Mouse (Mus musculus): ENCODE data around the gene Bbc3. TPM values are rescaled to one million over a fixed set of nuclear protein-coding genes. Genes with fewer than 3 reads are reported as not detected.

Gene Bbc3
- polyA plus RNA-seq, 1 experiment = 34.6 TPM

- Histone ChIP-seq H3ac (ENCODE audit: control insufficient read depth, insufficient read length) (no peak overlapping the region), H3K4me3 (no peak overlapping the region), H3K27me3 (ENCODE audit: control insufficient read depth, insufficient read depth, insufficient read length) (no peaks in the 10 kb centered on the region), H3K36me3 (ENCODE audit: control insufficient read depth, insufficient read depth) (peaks cover 12% of the 10 kb centered on the region), H3K4me2 (ENCODE audit: low read depth) (no peak overlapping the region), H3K79me2 (ENCODE audit: control insufficient read depth, insufficient read depth) (peaks cover 12% of the 10 kb centered on the region)
- TF ChIP-seq CEBPB (IDR thresholded peaks at IDR 0.05; ENCODE audit: insufficient read depth, poor library complexity, severe bottlenecking) (no peak), POLR2AphosphoS2 (IDR thresholded peaks at IDR 0.05; ENCODE audit: insufficient read length, low read depth) (no peak), MYOG (IDR thresholded peaks at IDR 0.05; ENCODE audit: control insufficient read depth in 1 of 3, insufficient read depth in 1 of 3, insufficient read length in 2 of 3, low read depth in 2 of 3) (no peak), MAX (IDR thresholded peaks at IDR 0.05; ENCODE audit: low read depth) (no peak), USF1 (IDR thresholded peaks at IDR 0.05; ENCODE audit: low read depth) (no peak), MYOD1 (IDR thresholded peaks at IDR 0.05; ENCODE audit: control insufficient read depth in 1 of 3, insufficient read length in 2 of 3, low read depth in 2 of 3) (no peak), POLR2A (IDR thresholded peaks at IDR 0.05; ENCODE audit: insufficient read length, low read depth) (no peak), REST (IDR thresholded peaks at IDR 0.05; ENCODE audit: insufficient read depth, insufficient read length) (no peak), TCF3 (IDR thresholded peaks at IDR 0.05; ENCODE audit: insufficient read length, low read depth) (no peak)
Observed at GRCm38 (mm10) chr7:16319216-16319615, 11.0 kb downstream of the Bbc3 start.

GRCm38 (mm10) chr7:16320479-16320878 is 12.3 kb downstream of the Bbc3 start:
- TF ChIP-seq TCF12 (IDR thresholded peaks at IDR 0.05; ENCODE audit: insufficient read depth, poor library complexity, severe bottlenecking) (no peak), USF1 (IDR thresholded peaks at IDR 0.05; ENCODE audit: low read depth) (no peak), REST (IDR thresholded peaks at IDR 0.05; ENCODE audit: insufficient read depth, insufficient read length) (no peak), SRF (IDR thresholded peaks at IDR 0.05; ENCODE audit: control insufficient read depth, insufficient read length, low read depth) (no peak), MYOD1 (IDR thresholded peaks at IDR 0.05; ENCODE audit: control insufficient read depth in 1 of 3, insufficient read length in 2 of 3, low read depth in 2 of 3) (no peak), MYOG (IDR thresholded peaks at IDR 0.05; ENCODE audit: control insufficient read depth in 1 of 3, insufficient read depth in 1 of 3, insufficient read length in 2 of 3, low read depth in 2 of 3) (no peak), E2F4 (IDR thresholded peaks at IDR 0.05; ENCODE audit: insufficient read depth) (no peak), MAX (IDR thresholded peaks at IDR 0.05; ENCODE audit: low read depth) (no peak), CEBPB (IDR thresholded peaks at IDR 0.05; ENCODE audit: insufficient read depth, poor library complexity, severe bottlenecking) (no peak), POLR2AphosphoS2 (IDR thresholded peaks at IDR 0.05; ENCODE audit: insufficient read length, low read depth) (no peak), TCF3 (IDR thresholded peaks at IDR 0.05; ENCODE audit: insufficient read length, low read depth) (no peak), POLR2A (IDR thresholded peaks at IDR 0.05; ENCODE audit: insufficient read length, low read depth) (no peak)
- H3ac ChIP-seq (ENCODE audit: control insufficient read depth, insufficient read length) = no peak overlapping the region
- no peaks in the 10 kb centered on the region for H3K27me3 ChIP-seq (ENCODE audit: control insufficient read depth, insufficient read depth, insufficient read length)
- H3K36me3 ChIP-seq (ENCODE audit: control insufficient read depth, insufficient read depth) = peaks cover 12% of the 10 kb centered on the region
- no peak overlapping the region for H3K4me2 ChIP-seq (ENCODE audit: low read depth)
- H3K79me2 ChIP-seq (ENCODE audit: control insufficient read depth, insufficient read depth) = peaks cover 2% of the 10 kb centered on the region
- no peak overlapping the region for H3K4me3 ChIP-seq

GRCm38 (mm10) chr7:16324661-16325060 is 16.5 kb downstream of the Bbc3 start:
- no peak for TF ChIP-seq TCF12 (IDR thresholded peaks at IDR 0.05; ENCODE audit: insufficient read depth, poor library complexity, severe bottlenecking)
- TF ChIP-seq POLR2AphosphoS2 (IDR thresholded peaks at IDR 0.05; ENCODE audit: insufficient read length, low read depth) = no peak
- TF ChIP-seq MAX (IDR thresholded peaks at IDR 0.05; ENCODE audit: low read depth) = no peak
- no peak for TF ChIP-seq POLR2A (IDR thresholded peaks at IDR 0.05; ENCODE audit: insufficient read length, low read depth)
- TF ChIP-seq USF1 (IDR thresholded peaks at IDR 0.05; ENCODE audit: low read depth) = no peak
- no peak for TF ChIP-seq SRF (IDR thresholded peaks at IDR 0.05; ENCODE audit: control insufficient read depth, insufficient read length, low read depth)
- no peak overlapping the region for H3ac ChIP-seq (ENCODE audit: control insufficient read depth, insufficient read length)
- no peaks in the 10 kb centered on the region for H3K79me2 ChIP-seq (ENCODE audit: control insufficient read depth, insufficient read depth)
- no peak overlapping the region for H3K4me3 ChIP-seq
- no peak overlapping the region for H3K4me2 ChIP-seq (ENCODE audit: low read depth)
- H3K27me3 ChIP-seq (ENCODE audit: control insufficient read depth, insufficient read depth, insufficient read length) = no peaks in the 10 kb centered on the region
- peaks cover 8% of the 10 kb centered on the region for H3K36me3 ChIP-seq (ENCODE audit: control insufficient read depth, insufficient read depth)

- Histone ChIP-seq H3ac (ENCODE audit: control insufficient read depth, insufficient read length) (no peak overlapping the region), H3K79me2 (ENCODE audit: control insufficient read depth, insufficient read depth) (no peaks in the 10 kb centered on the region), H3K36me3 (ENCODE audit: control insufficient read depth, insufficient read depth) (peaks cover 14% of the 10 kb centered on the region), H3K4me2 (ENCODE audit: low read depth) (peak overlapping the region; percentile 66), H3K27me3 (ENCODE audit: control insufficient read depth, insufficient read depth, insufficient read length) (no peaks in the 10 kb centered on the region), H3K4me3 (no peak overlapping the region)
- peak; percentile 27 for TF ChIP-seq POLR2AphosphoS2 (IDR thresholded peaks at IDR 0.05; ENCODE audit: insufficient read length, low read depth)
- no peak for TF ChIP-seq SRF (IDR thresholded peaks at IDR 0.05; ENCODE audit: control insufficient read depth, insufficient read length, low read depth)
Observed at GRCm38 (mm10) chr7:16325920-16326606, 17.9 kb downstream of the Bbc3 start.

- Histone ChIP-seq H3K4me3 (no peak overlapping the region), H3K4me2 (ENCODE audit: low read depth) (no peak overlapping the region), H3K27me3 (ENCODE audit: control insufficient read depth, insufficient read depth, insufficient read length) (no peaks in the 10 kb centered on the region), H3K79me2 (ENCODE audit: control insufficient read depth, insufficient read depth) (no peaks in the 10 kb centered on the region), H3ac (ENCODE audit: control insufficient read depth, insufficient read length) (no peak overlapping the region), H3K36me3 (ENCODE audit: control insufficient read depth, insufficient read depth) (peaks cover 14% of the 10 kb centered on the region)
- TF ChIP-seq USF1 (IDR thresholded peaks at IDR 0.05; ENCODE audit: low read depth) (no peak), POLR2A (IDR thresholded peaks at IDR 0.05; ENCODE audit: insufficient read length, low read depth) (no peak), TCF3 (IDR thresholded peaks at IDR 0.05; ENCODE audit: insufficient read length, low read depth) (no peak), SRF (IDR thresholded peaks at IDR 0.05; ENCODE audit: control insufficient read depth, insufficient read length, low read depth) (no peak), MYOG (IDR thresholded peaks at IDR 0.05; ENCODE audit: control insufficient read depth in 1 of 3, insufficient read depth in 1 of 3, insufficient read length in 2 of 3, low read depth in 2 of 3) (no peak), POLR2AphosphoS2 (IDR thresholded peaks at IDR 0.05; ENCODE audit: insufficient read length, low read depth) (no peak), MAX (IDR thresholded peaks at IDR 0.05; ENCODE audit: low read depth) (no peak), CEBPB (IDR thresholded peaks at IDR 0.05; ENCODE audit: insufficient read depth, poor library complexity, severe bottlenecking) (no peak), TCF12 (IDR thresholded peaks at IDR 0.05; ENCODE audit: insufficient read depth, poor library complexity, severe bottlenecking) (no peak), E2F4 (IDR thresholded peaks at IDR 0.05; ENCODE audit: insufficient read depth) (no peak), MYOD1 (IDR thresholded peaks at IDR 0.05; ENCODE audit: control insufficient read depth in 1 of 3, insufficient read length in 2 of 3, low read depth in 2 of 3) (no peak), REST (IDR thresholded peaks at IDR 0.05; ENCODE audit: insufficient read depth, insufficient read length) (no peak)
Observed at GRCm38 (mm10) chr7:16326607-16326971, 18.4 kb downstream of the Bbc3 start.
